Mouse (Mus musculus) liver, embryonic 16.5 days (tissue): ENCODE measurements around the gene Dnah2. TPM values are rescaled to one million over a fixed set of nuclear protein-coding genes. Genes with fewer than 3 reads are reported as not detected.

Experiments
- ATAC-seq: fragments of 200-750 bp; cut with Nextera tagmentation; 2 replicates; pipeline ENCODE4 v1.8.0; 2017; ENCODE audit warnings: low read depth, mild to moderate bottlenecking, moderate number of reproducible peaks, moderate library complexity
- H3K27ac ChIP-seq: fragments of 300-500 bp; sonication (generic); 2 replicates; pipeline ENCODE4 v1.5.1; 2014; ENCODE audit warnings: mild to moderate bottlenecking, low read length
- H3K27me3 ChIP-seq: fragments of 300-500 bp; sonication (generic); 2 replicates; pipeline ENCODE4 v1.6.1; 2014; ENCODE audit warnings: low read depth, low read length, mixed read lengths; ENCODE audit not compliant: control insufficient read depth, insufficient read depth
- H3K36me3 ChIP-seq: fragments of 300-500 bp; sonication (generic); 2 replicates; pipeline ENCODE4 v1.6.1; 2014; ENCODE audit warnings: mild to moderate bottlenecking; ENCODE audit not compliant: control insufficient read depth, insufficient read depth
- H3K4me1 ChIP-seq: fragments of 300-500 bp; sonication (generic); 2 replicates; pipeline ENCODE4 v1.6.1; 2014; ENCODE audit warnings: low read depth, low read length, mixed read lengths; ENCODE audit not compliant: control insufficient read depth
- H3K4me2 ChIP-seq: fragments of 300-500 bp; sonication (generic); 2 replicates; pipeline ENCODE4 v1.6.1; 2014; ENCODE audit warnings: low read depth, low read length, mixed read lengths
- H3K4me3 ChIP-seq: fragments of 300-500 bp; sonication (generic); 2 replicates; pipeline ENCODE4 v1.5.1; 2014; ENCODE audit warnings: low read depth, mild to moderate bottlenecking, low read length
- H3K9ac ChIP-seq: fragments of 300-500 bp; sonication (generic); 2 replicates; pipeline ENCODE4 v1.6.1; 2014; ENCODE audit warnings: low read depth, low read length
- H3K9me3 ChIP-seq: fragments of 300-500 bp; sonication (generic); replicated peaks from 2 replicates; pipeline ENCODE4 v1.6.1; 2016; ENCODE audit warnings: low read length; ENCODE audit not compliant: control insufficient read depth
- WGBS: fragments of 180-500 bp; shearing (Covaris S2); extraction: QIAGEN DNeasy Blood & Tissue Kit; methylation state at CpG from one replicate; pipeline ENCODE4 v1.1.7; 2014; ENCODE audit not compliant: insufficient replicate concordance; 5-methylcytosine and 5-hydroxymethylcytosine counted together
- polyA plus RNA-seq: library from polyadenylated mRNA; unstranded; fragments of >200 nt; fragmentation: Nextera tagmentation; extraction: Ambion mirVana; gene quantifications from 2 replicates; pipeline ENCODE4 v1.2.1, GENCODE M21; 2015

Dnah2 gene
- polyA plus RNA-seq, 1 experiment from 2014 or later = 0.09 TPM

GRCm38 (mm10) chr11:69382478-69383105, 166.3 kb downstream of the Dnah2 start:
- Histone ChIP-seq H3K27me3 (no peaks in the 10 kb centered on the region), H3K9ac (no peak overlapping the region), H3K36me3 (no peaks in the 10 kb centered on the region), H3K4me1 (no peaks in the 10 kb centered on the region; the same call in 1 of the 2 replicates), H3K27ac (no peak overlapping the region), H3K4me2 (no peak overlapping the region), H3K4me3 (no peak overlapping the region), H3K9me3 (no peaks in the 10 kb centered on the region)
- no peak for ATAC-seq
- WGBS = 71% methylated on average over 10 of the region's 10 CpGs

DNA sequence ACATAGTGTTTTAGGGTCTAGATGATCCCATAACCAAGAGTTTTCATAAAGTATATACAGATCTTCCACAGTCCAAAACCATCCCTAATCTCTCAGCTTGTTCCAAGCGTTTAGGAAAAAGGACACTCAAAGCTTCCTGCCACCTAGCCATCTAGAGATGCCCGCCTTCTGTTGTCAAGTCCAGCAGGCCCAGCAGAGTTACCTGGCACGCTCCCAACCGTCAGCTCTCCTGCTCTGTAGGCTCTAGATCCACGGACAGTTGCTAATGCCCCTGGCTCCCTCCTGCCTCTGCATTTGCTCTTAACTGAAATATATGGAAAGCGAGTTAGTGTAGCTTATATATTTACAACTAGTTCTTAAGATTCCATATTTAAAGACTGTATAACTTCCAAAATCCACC, 167.6 kb downstream of the Dnah2 start:
- WGBS = 64% methylated on average over 6 of the region's 6 CpGs
- no peak overlapping the region for H3K4me2 ChIP-seq
- no peaks in the 10 kb centered on the region; the same call in 1 of the 2 replicates for H3K4me1 ChIP-seq
- no peaks in the 10 kb centered on the region for H3K27me3 ChIP-seq
- no peaks in the 10 kb centered on the region for H3K36me3 ChIP-seq
- no peak for ATAC-seq
- H3K4me3 ChIP-seq = no peak overlapping the region
- no peaks in the 10 kb centered on the region for H3K9me3 ChIP-seq
- H3K9ac ChIP-seq = no peak overlapping the region
- H3K27ac ChIP-seq = no peak overlapping the region

DNA sequence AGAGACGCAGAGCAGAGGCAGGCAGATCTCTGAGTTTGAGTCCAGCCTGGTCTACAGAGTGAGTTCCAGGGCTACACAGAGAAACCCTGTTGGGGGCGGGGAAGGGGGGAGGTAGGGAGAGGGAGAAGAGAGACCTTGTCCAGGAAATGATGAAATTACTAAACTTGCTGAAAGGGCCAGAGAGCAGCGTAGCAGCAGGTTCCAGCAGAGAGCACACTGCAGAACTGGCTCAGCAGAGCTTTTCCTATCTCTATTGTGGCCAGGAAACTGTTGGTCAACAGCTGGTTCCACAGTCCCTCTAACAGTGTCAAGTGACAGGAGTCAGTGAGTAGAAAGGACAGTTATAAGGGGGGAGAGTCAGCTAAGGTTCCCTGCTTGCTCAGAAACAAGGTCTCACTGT, 169.3 kb downstream of the Dnah2 start:
- H3K27ac ChIP-seq = peak overlapping the region; percentile 60
- ATAC-seq = peak; percentile 28
- WGBS = 37% methylated on average over 3 of the region's 3 CpGs

GRCm38 (mm10) chr11:69377766-69378165, 171.1 kb downstream of the Dnah2 start:
- H3K9ac ChIP-seq = no peak overlapping the region
- no peak overlapping the region for H3K4me3 ChIP-seq
- H3K4me1 ChIP-seq = peaks cover 16% of the 10 kb centered on the region
- H3K27ac ChIP-seq = peak overlapping the region; percentile 62
- H3K36me3 ChIP-seq = no peaks in the 10 kb centered on the region
- ATAC-seq = peak; percentile 59
- H3K9me3 ChIP-seq = no peaks in the 10 kb centered on the region
- 47% methylated on average over 3 of the region's 3 CpGs for WGBS
- no peaks in the 10 kb centered on the region for H3K27me3 ChIP-seq
- H3K4me2 ChIP-seq = no peak overlapping the region

More for the DNA sequence above, 169.3 kb downstream of the Dnah2 start:
- no peaks in the 10 kb centered on the region for H3K36me3 ChIP-seq
- no peaks in the 10 kb centered on the region; the same call in 1 of the 2 replicates for H3K4me1 ChIP-seq
- H3K9me3 ChIP-seq = no peaks in the 10 kb centered on the region
- no peak overlapping the region for H3K9ac ChIP-seq
- H3K4me3 ChIP-seq = no peak overlapping the region
- H3K27me3 ChIP-seq = no peaks in the 10 kb centered on the region
- no peak overlapping the region for H3K4me2 ChIP-seq

DNA sequence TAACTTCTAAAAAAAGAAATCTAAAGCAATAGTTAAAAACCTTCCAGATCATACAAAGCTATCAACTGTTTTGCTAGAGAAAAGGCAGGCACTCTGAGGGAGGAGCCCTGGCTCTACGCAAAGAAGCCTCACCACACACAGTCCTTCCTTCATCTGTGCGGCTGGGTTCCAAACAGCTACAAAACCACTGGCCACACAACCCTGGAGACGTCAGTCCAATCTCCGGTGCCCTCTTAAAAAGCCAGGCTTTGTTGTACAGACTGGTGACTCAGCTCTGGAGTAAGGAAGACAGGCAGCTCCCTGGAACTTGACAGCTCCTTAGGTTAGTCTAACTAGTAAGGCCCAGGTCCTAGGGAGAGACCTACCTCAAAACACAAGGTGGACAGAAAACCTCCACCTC, 173.3 kb downstream of the Dnah2 start:
- WGBS = 80% methylated on average over 4 of the region's 4 CpGs
- H3K36me3 ChIP-seq = no peaks in the 10 kb centered on the region

GRCm38 (mm10) chr11:69373223-69373965, 175.5 kb downstream of the Dnah2 start:
- H3K4me1 ChIP-seq = peaks cover 38% of the 10 kb centered on the region
- 53% methylated on average over 16 of the region's 16 CpGs for WGBS
- H3K27ac ChIP-seq = peak overlapping the region; percentile 92
- peaks cover 24% of the 10 kb centered on the region for H3K27me3 ChIP-seq
- no peaks in the 10 kb centered on the region for H3K9me3 ChIP-seq
- peak overlapping the region; percentile 59 for H3K9ac ChIP-seq
- no peaks in the 10 kb centered on the region for H3K36me3 ChIP-seq
- ATAC-seq = peak; percentile 91
- H3K4me3 ChIP-seq = peak overlapping the region; percentile 45
- peak overlapping the region; percentile 82 for H3K4me2 ChIP-seq

More for the DNA sequence above, 173.3 kb downstream of the Dnah2 start:
- no peak overlapping the region for H3K27ac ChIP-seq
- H3K9me3 ChIP-seq = no peaks in the 10 kb centered on the region
- H3K4me2 ChIP-seq = no peak overlapping the region
- H3K4me3 ChIP-seq = no peak overlapping the region
- H3K27me3 ChIP-seq = peaks cover 7% of the 10 kb centered on the region; the same call in 1 of the 2 replicates
- H3K9ac ChIP-seq = no peak overlapping the region
- H3K4me1 ChIP-seq = peaks cover 38% of the 10 kb centered on the region
- ATAC-seq = no peak

- peak; percentile 6; the same call in 1 of the 2 replicates for ATAC-seq
- Histone ChIP-seq H3K36me3 (no peaks in the 10 kb centered on the region), H3K4me1 (peaks cover 44% of the 10 kb centered on the region), H3K4me2 (peak overlapping the region; percentile 82), H3K27me3 (peaks cover 30% of the 10 kb centered on the region), H3K27ac (peak overlapping the region; percentile 92), H3K4me3 (peak overlapping the region; percentile 45), H3K9me3 (no peaks in the 10 kb centered on the region), H3K9ac (no peak overlapping the region)
- 46% methylated on average over 3 of the region's 3 CpGs for WGBS
These were observed 176.1 kb downstream of the Dnah2 start for GRCm38 (mm10) chr11:69372780-69373170.

DNA sequence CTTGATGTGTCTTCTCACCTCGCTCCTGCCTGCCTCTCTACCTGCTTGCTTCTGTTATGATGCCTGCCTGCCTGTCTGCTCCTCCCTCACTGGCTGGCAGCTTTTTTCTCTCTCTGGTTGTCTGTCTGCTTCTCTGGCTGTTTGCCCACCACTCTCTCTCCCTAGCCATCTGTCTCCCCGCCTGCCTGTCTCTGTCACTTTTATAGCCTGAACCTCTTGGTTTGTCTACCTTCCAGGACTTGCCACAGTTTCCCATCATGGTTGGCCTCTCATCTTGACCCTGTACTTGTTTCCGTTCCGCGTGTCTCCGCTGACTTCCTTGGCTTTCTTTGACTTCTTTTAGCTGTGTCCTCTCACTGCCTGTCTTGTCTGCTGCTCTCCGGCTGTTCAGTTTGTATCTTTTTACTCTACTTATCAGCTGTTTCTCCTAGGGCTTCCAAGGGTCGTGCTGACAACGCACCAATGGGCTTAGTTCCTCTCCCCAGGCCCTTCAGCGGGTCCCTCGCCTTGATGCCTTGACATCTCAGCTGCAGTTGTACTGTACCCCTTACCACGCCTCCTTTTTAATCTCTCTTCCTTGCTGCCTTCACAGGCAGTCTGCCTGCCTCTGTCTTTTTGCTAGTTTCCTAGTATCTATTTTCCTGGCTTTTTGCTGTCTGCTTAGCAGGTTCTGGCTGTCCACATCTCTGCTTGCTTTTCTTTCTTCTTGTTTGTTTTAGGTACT, 176.7 kb downstream of the Dnah2 start:
- Histone ChIP-seq H3K4me3 (peak overlapping the region; percentile 45; the same call in 1 of the 2 replicates), H3K4me2 (peak overlapping the region; percentile 82; the same call in 1 of the 2 replicates), H3K27ac (peak overlapping the region; percentile 92), H3K4me1 (peaks cover 50% of the 10 kb centered on the region), H3K36me3 (no peaks in the 10 kb centered on the region), H3K9ac (no peak overlapping the region), H3K9me3 (no peaks in the 10 kb centered on the region), H3K27me3 (peaks cover 35% of the 10 kb centered on the region)
- WGBS = 46% methylated on average over 12 of the region's 12 CpGs
- ATAC-seq = no peak
